Mouse (Mus musculus) intestine, embryonic 16.5 days (tissue): ENCODE results near the gene Bdnf. TPM values are rescaled to one million over a fixed set of nuclear protein-coding genes. Genes with fewer than 3 reads are reported as not detected.

Experiments used
- ATAC-seq: fragments of 200-750 bp; cut with Nextera tagmentation; 2 replicates; pipeline ENCODE4 v1.8.0; 2017; ENCODE audit warnings: moderate TSS enrichment, moderate library complexity
- H3K27ac ChIP-seq: fragments of 300-500 bp; sonication (generic); 2 replicates; pipeline ENCODE4 v1.5.1; 2014; ENCODE audit warnings: mild to moderate bottlenecking, low read length
- H3K27me3 ChIP-seq: fragments of 300-500 bp; sonication (generic); replicated peaks from 2 replicates; pipeline ENCODE4 v1.6.1; 2014; ENCODE audit warnings: low read length, control low read depth, mixed read lengths; ENCODE audit not compliant: control insufficient read depth, insufficient read depth
- H3K36me3 ChIP-seq: fragments of 300-500 bp; sonication (generic); 2 replicates; pipeline ENCODE4 v1.6.1; 2014; ENCODE audit warnings: low read length, control low read depth; ENCODE audit not compliant: control insufficient read depth, insufficient read depth
- H3K4me1 ChIP-seq: fragments of 300-500 bp; sonication (generic); 2 replicates; pipeline ENCODE4 v1.6.1; 2014; ENCODE audit warnings: low read length, control low read depth, mixed read lengths; ENCODE audit not compliant: control insufficient read depth, insufficient read depth
- H3K4me2 ChIP-seq: fragments of 300-500 bp; sonication (generic); 2 replicates; pipeline ENCODE4 v1.6.1; 2014; ENCODE audit warnings: low read depth, low read length, control low read depth
- H3K4me3 ChIP-seq: fragments of 300-500 bp; sonication (generic); 2 replicates; pipeline ENCODE4 v1.5.1; 2014; ENCODE audit warnings: mild to moderate bottlenecking, low read length
- H3K9ac ChIP-seq: fragments of 300-500 bp; sonication (generic); 2 replicates; pipeline ENCODE4 v1.6.1; 2014; ENCODE audit warnings: low read depth, low read length
- H3K9me3 ChIP-seq: fragments of 300-500 bp; sonication (generic); 2 replicates; pipeline ENCODE4 v1.6.1; 2016; ENCODE audit warnings: low read length, control low read depth; ENCODE audit not compliant: control insufficient read depth
- WGBS: fragments of 180-500 bp; shearing (Covaris S2); extraction: QIAGEN DNeasy Blood & Tissue Kit; methylation state at CpG from one replicate; pipeline ENCODE4 v1.1.7; 2014; 5-methylcytosine and 5-hydroxymethylcytosine counted together
- polyA plus RNA-seq: library from polyadenylated mRNA; unstranded; fragments of >200 nt; fragmentation: Nextera tagmentation; extraction: Ambion mirVana; gene quantifications from 2 replicates; pipeline ENCODE4 v1.2.1, GENCODE M21; 2015

Bdnf gene
- polyA plus RNA-seq, 1 experiment from 2014 or later, result 2.1 TPM

DNA sequence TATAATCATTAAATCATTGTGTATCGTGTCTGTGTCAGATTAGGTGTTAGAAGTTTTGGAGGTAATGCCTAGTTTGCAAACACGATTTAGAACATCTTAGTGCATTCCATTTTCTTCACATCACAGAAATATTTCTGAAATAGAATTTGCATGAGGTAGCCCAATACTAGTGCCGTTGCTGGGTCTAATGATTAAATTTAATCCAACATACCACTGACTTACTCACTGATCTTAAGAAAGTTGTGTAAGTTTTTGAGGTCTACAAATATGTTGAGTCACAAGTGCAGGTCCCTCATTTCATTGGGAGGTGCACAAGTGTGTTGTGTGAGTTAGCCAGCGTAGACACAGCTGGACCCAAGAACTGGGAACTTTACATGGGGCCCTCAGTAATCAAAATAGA is 29.1 kb downstream of the Bdnf start:
- Histone ChIP-seq H3K4me1 (no peaks in the 10 kb centered on the region), H3K9me3 (no peaks in the 10 kb centered on the region), H3K4me3 (no peak overlapping the region), H3K27ac (no peak overlapping the region), H3K4me2 (no peak overlapping the region), H3K36me3 (no peaks in the 10 kb centered on the region), H3K27me3 (no peaks in the 10 kb centered on the region), H3K9ac (no peak overlapping the region)
- WGBS, result 81% methylated on average over 4 of the region's 4 CpGs
- ATAC-seq, result no peak

DNA sequence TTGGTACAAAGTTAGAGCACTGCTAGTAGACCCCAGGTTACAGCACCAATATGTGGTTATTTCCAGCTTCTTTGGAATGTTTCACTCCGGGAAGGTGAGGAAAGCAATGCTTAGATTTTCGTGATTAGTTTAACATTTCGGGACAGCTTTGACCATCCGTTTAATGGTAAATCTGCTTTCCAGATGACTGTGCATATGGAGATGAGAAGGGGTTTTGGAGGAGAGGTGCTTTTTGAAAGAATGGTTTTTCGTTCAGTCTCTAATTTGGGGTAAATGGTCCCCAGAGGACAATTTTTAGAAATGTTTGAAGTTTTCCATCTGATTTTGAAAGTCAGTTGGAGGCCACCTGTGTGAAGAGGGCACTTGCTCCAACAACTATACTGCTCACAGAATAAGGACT is 29.6 kb downstream of the Bdnf start:
- H3K4me1 ChIP-seq, result no peaks in the 10 kb centered on the region
- no peak overlapping the region for H3K4me3 ChIP-seq
- ATAC-seq, result no peak
- H3K9ac ChIP-seq, result no peak overlapping the region
- H3K9me3 ChIP-seq, result no peaks in the 10 kb centered on the region
- H3K36me3 ChIP-seq, result no peaks in the 10 kb centered on the region
- H3K27ac ChIP-seq, result no peak overlapping the region
- no peak overlapping the region for H3K4me2 ChIP-seq
- 86% methylated on average over 5 of the region's 5 CpGs for WGBS
- H3K27me3 ChIP-seq, result no peaks in the 10 kb centered on the region

DNA sequence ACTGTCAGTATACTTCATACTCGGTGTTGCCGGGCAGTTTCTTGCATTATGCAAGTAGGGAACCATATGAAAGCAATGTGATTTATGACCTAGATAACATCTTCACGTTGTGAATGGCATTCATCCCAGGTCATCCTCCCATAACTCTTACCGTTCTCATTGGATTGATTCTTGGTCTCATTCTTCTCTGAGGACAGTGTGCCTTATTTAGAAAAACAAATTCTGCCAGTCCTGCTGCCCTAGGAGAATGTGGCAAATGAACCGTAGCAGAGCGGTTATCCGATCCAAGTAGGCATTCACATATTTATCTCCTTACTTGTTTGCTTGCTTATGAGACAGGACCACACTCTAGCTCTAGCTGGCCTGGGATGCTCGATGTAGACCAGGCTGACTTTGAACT is 32.0 kb downstream of the Bdnf start:
- 70% methylated on average over 8 of the region's 8 CpGs for WGBS
- Histone ChIP-seq H3K4me1 (no peaks in the 10 kb centered on the region), H3K9me3 (no peaks in the 10 kb centered on the region), H3K4me3 (no peak overlapping the region), H3K9ac (no peak overlapping the region), H3K27me3 (no peaks in the 10 kb centered on the region), H3K27ac (no peak overlapping the region), H3K36me3 (no peaks in the 10 kb centered on the region), H3K4me2 (no peak overlapping the region)
- no peak for ATAC-seq

DNA sequence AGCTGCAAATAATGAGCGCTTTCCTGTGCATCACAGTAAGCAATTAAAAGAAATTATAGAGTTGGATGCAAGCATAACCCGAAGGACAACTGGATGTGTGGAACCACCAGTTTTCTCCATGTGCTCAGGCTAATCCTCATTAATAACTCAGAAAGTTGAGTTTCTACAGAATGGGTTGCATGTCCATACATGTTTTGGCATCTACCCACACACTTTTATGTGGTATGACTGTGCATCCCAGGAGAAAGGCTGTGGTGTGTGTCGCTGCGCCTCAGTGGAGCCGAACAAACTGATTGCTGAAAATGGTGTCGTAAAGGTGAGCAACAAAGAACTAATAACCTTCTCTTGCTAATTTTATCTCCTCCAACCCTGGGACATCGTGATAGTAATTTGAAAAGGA is 34.8 kb downstream of the Bdnf start:
- Histone ChIP-seq H3K4me3 (no peak overlapping the region), H3K36me3 (no peaks in the 10 kb centered on the region), H3K9me3 (no peaks in the 10 kb centered on the region), H3K4me1 (no peaks in the 10 kb centered on the region), H3K27ac (no peak overlapping the region), H3K9ac (no peak overlapping the region), H3K4me2 (no peak overlapping the region), H3K27me3 (no peaks in the 10 kb centered on the region)
- 82% methylated on average over 7 of the region's 7 CpGs for WGBS
- no peak for ATAC-seq

DNA sequence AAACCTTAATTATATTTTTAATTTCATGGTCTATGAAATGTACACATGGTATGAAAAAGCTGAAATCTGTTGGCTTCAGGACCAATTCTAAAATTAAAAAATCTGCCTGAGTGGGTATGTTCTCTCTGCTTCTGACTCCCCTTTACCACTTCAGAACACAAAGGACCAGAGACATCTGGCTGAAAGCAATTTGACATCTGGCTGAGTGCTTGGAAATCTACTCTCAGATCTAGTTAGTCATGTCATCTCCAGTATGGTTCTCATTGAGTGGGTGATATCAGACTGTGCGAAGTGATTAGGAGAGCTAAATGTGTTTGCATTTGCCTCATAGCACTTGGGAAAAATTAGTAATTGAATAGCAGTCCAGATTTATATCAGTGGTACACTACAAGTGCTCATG is 36.5 kb downstream of the Bdnf start:
- no peak for ATAC-seq
- WGBS, result 85% methylated on average over 1 of the region's 1 CpGs
- Histone ChIP-seq H3K27ac (no peak overlapping the region), H3K4me3 (no peak overlapping the region), H3K9me3 (no peaks in the 10 kb centered on the region), H3K4me1 (no peaks in the 10 kb centered on the region), H3K27me3 (no peaks in the 10 kb centered on the region), H3K4me2 (no peak overlapping the region), H3K36me3 (no peaks in the 10 kb centered on the region), H3K9ac (no peak overlapping the region)

DNA sequence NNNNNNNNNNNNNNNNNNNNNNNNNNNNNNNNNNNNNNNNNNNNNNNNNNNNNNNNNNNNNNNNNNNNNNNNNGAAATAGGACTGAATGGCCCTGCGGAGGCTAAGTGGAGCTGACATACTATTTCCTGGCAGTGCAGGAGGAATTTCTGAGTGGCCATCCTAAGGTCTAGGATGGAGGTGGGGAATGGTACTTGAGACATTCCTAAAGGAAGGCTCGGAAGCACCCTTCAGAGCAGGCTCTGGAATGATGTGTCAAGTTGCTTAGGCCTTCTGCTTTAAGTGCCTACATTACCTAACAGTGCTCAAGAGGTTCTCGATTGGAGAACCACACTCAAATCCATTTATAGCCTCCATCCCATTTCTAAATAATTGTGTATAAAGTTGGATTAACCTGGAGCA is 50.8 kb downstream of the Bdnf start:
- peaks cover 2% of the 10 kb centered on the region; the same call in 1 of the 2 replicates for H3K9me3 ChIP-seq
- H3K27ac ChIP-seq, result no peak overlapping the region
- H3K27me3 ChIP-seq, result no peaks in the 10 kb centered on the region
- no peak overlapping the region for H3K4me2 ChIP-seq
- no peaks in the 10 kb centered on the region for H3K36me3 ChIP-seq
- H3K4me3 ChIP-seq, result no peak overlapping the region
- no peaks in the 10 kb centered on the region for H3K4me1 ChIP-seq
- H3K9ac ChIP-seq, result no peak overlapping the region
- no peak for ATAC-seq
- 75% methylated on average over 3 of the region's 3 CpGs for WGBS

DNA sequence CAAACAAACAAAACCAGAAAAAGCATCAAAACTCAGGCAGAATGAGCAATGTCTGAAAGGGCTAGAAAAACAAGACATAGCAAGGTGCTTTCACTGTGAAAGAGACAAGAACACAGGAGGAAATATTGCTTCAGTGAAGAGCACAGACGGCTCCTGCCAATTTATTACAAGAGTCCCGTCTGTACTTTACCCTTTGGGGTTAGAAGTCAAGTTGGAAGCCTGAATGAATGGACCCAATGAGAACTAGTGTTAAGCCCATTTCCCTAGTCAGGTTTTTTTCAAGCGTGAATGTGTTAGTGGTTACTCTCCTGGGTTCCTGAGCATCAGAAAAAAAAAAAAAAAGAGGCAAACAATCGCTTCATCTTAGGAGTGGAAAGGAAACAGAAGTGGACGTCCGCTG is 51.3 kb downstream of the Bdnf start:
- H3K36me3 ChIP-seq, result no peaks in the 10 kb centered on the region
- no peak overlapping the region for H3K4me3 ChIP-seq
- no peak overlapping the region for H3K9ac ChIP-seq
- no peak for ATAC-seq
- no peak overlapping the region for H3K27ac ChIP-seq
- H3K4me2 ChIP-seq, result no peak overlapping the region
- no peaks in the 10 kb centered on the region for H3K27me3 ChIP-seq
- 44% methylated on average over 6 of the region's 6 CpGs for WGBS
- peaks cover 2% of the 10 kb centered on the region; the same call in 1 of the 2 replicates for H3K9me3 ChIP-seq
- no peaks in the 10 kb centered on the region for H3K4me1 ChIP-seq

DNA sequence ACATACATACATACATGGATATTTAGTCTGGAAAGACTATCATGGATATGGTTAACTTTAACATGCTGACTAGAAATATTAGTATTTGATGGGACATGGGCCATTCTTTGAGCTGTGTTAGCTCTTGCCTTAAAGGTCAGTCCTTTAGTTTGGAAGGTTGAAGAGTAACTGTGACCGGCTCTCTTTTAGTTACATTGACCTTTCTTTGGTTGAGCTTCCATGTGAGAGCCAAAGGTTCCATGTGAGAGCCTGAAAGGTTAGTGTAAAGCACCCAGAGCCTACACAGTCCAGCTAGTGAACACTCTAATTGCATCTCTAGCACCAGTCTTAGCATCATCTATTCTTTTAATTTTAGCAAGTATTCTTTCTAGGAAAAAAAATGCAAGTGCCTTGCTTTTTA is 54.7 kb downstream of the Bdnf start:
- no peak overlapping the region for H3K9ac ChIP-seq
- H3K4me1 ChIP-seq, result no peaks in the 10 kb centered on the region
- no peak overlapping the region for H3K27ac ChIP-seq
- H3K27me3 ChIP-seq, result no peaks in the 10 kb centered on the region
- H3K36me3 ChIP-seq, result no peaks in the 10 kb centered on the region
- H3K9me3 ChIP-seq, result no peaks in the 10 kb centered on the region
- no peak overlapping the region for H3K4me2 ChIP-seq
- 87% methylated on average over 1 of the region's 1 CpGs for WGBS
- H3K4me3 ChIP-seq, result no peak overlapping the region
- ATAC-seq, result no peak

DNA sequence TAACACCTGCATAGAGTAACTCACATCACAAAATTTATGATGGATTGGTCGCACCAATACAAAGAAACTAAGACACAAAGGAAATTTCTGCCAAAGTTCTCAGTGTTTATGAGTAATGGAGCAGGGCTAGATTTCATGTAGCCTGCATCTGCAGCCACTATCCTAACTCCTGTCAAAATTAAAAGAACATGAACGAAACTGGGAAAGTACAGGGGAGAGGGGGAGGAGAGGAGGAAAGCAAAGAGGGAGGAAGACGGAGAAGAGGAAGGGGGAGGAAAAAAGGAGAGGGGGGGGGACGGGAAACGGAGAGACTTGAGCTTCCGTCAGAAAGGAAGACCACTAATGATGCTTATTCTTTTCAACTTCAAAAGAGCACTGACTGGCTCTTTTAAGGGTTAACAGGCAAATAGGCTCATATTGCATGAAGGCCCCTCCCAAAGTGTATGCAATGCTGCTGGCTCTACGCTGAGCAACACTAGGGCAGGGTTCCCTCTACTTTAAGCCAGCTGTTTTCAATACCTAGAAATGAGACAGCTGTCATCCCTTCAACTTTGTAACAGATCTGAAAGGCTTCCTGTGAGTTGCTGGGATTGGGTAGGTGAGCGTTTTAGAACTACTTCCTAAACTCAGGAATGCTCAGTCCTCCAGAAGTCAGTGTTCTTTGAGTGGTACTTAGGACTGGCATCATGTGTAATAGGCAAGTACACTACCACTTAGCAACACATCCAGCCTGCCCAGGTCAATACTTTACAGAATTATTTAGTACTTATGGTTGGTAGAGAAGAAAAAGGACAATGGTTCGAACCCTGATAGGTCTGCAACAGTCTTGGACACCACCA is 58.9 kb downstream of the Bdnf start:
- Histone ChIP-seq H3K9me3 (no peaks in the 10 kb centered on the region), H3K4me1 (no peaks in the 10 kb centered on the region), H3K4me3 (no peak overlapping the region), H3K27ac (no peak overlapping the region), H3K36me3 (no peaks in the 10 kb centered on the region), H3K9ac (no peak overlapping the region), H3K4me2 (no peak overlapping the region), H3K27me3 (no peaks in the 10 kb centered on the region)
- 49% methylated on average over 9 of the region's 9 CpGs for WGBS
- no peak for ATAC-seq

DNA sequence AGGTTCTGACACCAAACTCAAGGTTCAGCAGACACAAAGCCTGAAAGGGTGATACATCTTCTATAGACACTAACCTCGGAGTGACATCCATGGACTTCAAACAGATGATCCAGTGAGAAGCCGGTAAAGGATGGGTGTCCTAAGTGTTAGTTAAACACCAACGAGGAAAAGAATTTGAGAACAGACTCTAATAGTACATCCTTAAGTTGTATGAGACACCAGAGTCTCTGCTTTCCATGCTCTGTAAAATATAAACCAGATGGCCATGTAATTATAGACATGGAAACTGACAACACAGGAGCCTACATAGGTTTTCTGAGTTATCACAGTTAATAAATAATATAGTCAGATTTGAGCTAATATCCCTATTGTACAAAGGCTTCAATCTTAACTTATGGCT is 59.7 kb downstream of the Bdnf start:
- Histone ChIP-seq H3K4me3 (no peak overlapping the region), H3K9ac (no peak overlapping the region), H3K36me3 (no peaks in the 10 kb centered on the region), H3K27ac (no peak overlapping the region), H3K27me3 (no peaks in the 10 kb centered on the region), H3K9me3 (no peaks in the 10 kb centered on the region), H3K4me2 (no peak overlapping the region), H3K4me1 (no peaks in the 10 kb centered on the region)
- 81% methylated on average over 3 of the region's 3 CpGs for WGBS
- no peak for ATAC-seq
